13 mouse cellular contexts compared by ENCODE assay signal in the genomic region with DNA sequence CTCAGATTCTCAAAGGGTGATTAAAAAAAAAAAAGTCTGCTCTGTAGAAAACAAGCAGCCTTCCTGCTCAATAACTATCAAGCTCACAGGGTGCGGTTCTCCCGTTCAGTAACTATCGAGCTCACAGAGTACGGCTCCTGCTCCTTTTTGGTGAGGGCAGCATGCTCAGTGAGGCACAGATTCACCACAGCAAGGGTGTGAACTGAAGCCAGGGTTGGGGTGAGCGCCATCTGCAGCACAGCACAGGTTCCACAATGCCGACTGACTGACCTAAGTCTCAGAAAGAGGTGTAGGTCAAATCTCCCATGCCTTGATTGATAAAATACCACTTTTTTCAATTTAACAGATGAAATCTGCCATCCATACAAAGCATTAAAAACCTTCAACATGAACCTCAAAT.
DNase-seq lines count a peak whose midpoint lies in the region; ATAC-seq and TF ChIP-seq lines count a peak whose summit lies in the region.
"Had no signal": no experiment of that assay in that cellular context is flagged by ENCODE, and none has a peak within 500 bp of the region (broad histone marks: within the 10 kb centered on the region; RNA-seq: fewer than 3 reads in every experiment).

No protein-coding gene starts in this region.

- no peak overlapping the region for H3K4me3 ChIP-seq in heart, postnatal 0 days (ENCODE audit: low read depth, low read length)
- H3K4me3 ChIP-seq in heart, embryonic 12.5 days: no peak overlapping the region
- no peak overlapping the region for H3K4me3 ChIP-seq in midbrain, postnatal 0 days (ENCODE audit: low read depth, low read length)
- no peak overlapping the region for H3K4me3 ChIP-seq in midbrain, embryonic 16.5 days (ENCODE audit: low read depth, low read length)
- H3K4me3 ChIP-seq: liver, embryonic 15.5 days; neural tube, embryonic 13.5 days had no signal

- peak; percentile 32; the same call in 1 of the 2 replicates for TF ChIP-seq CTCF in heart, postnatal 0 days (IDR thresholded peaks at IDR 0.05; ENCODE audit: low read depth)
- TF ChIP-seq CTCF in midbrain, postnatal 0 days (IDR thresholded peaks at IDR 0.05): peak; percentile 39

- no peak overlapping the region for H3K27ac ChIP-seq in heart, postnatal 0 days (ENCODE audit: low read depth)
- H3K27ac ChIP-seq in heart, embryonic 12.5 days (ENCODE audit: poor library complexity, severe bottlenecking): no peak overlapping the region
- H3K27ac ChIP-seq in midbrain, postnatal 0 days (ENCODE audit: low read depth, low read length): no peak overlapping the region
- no peak overlapping the region for H3K27ac ChIP-seq in midbrain, embryonic 16.5 days (ENCODE audit: low read length)
- H3K27ac ChIP-seq: liver, embryonic 15.5 days; neural tube, embryonic 13.5 days had no signal

- no peak for TF ChIP-seq EP300 in heart, postnatal 0 days (IDR thresholded peaks at IDR 0.05; ENCODE audit: low read depth)

- DNase-seq in heart, postnatal 0 days (ENCODE audit: low spot score): no peak
- DNase-seq in midbrain, postnatal 0 days (ENCODE audit: low spot score): peak; percentile 32
- peak; percentile 62 for DNase-seq in ZHBTc4 (ENCODE audit: low read depth, low spot score)
- peak; percentile 92 to 93 for DNase-seq in cerebellum, postnatal 25 days
- DNase-seq in urinary bladder, adult 2 months (ENCODE audit: low spot score): no peak
- no peak for DNase-seq in adrenal gland, adult 8-10 months
- DNase-seq: kidney, adult 11 months; layer of hippocampus, postnatal 36 days; right cerebral cortex, postnatal 25 days had no signal

- H3K9me3 ChIP-seq in heart, postnatal 0 days (replicated peaks; ENCODE audit: control insufficient read depth, low read length): no peaks in the 10 kb centered on the region
- H3K9me3 ChIP-seq in heart, embryonic 12.5 days (replicated peaks): no peaks in the 10 kb centered on the region
- H3K9me3 ChIP-seq in midbrain, postnatal 0 days (ENCODE audit: low read length): no peaks in the 10 kb centered on the region
- H3K9me3 ChIP-seq in midbrain, embryonic 16.5 days (replicated peaks; ENCODE audit: control insufficient read depth, low read length, poor library complexity, severe bottlenecking): no peaks in the 10 kb centered on the region
- H3K9me3 ChIP-seq: liver, embryonic 15.5 days; neural tube, embryonic 13.5 days had no signal

- no peak overlapping the region for H3K9ac ChIP-seq in heart, postnatal 0 days (replicated peaks; ENCODE audit: low read depth, low read length)
- H3K9ac ChIP-seq in heart, embryonic 12.5 days: no peak overlapping the region
- H3K9ac ChIP-seq in midbrain, postnatal 0 days (replicated peaks; ENCODE audit: low read length, poor library complexity, severe bottlenecking): no peak overlapping the region
- no peak overlapping the region for H3K9ac ChIP-seq in midbrain, embryonic 16.5 days (ENCODE audit: low read depth, low read length)
- H3K9ac ChIP-seq: liver, embryonic 15.5 days; neural tube, embryonic 13.5 days had no signal

- no peaks in the 10 kb centered on the region for H3K27me3 ChIP-seq in heart, postnatal 0 days (ENCODE audit: control insufficient read depth, insufficient read depth, low read length)
- no peaks in the 10 kb centered on the region; the same call in 1 of the 2 replicates for H3K27me3 ChIP-seq in heart, embryonic 12.5 days (replicated peaks)
- H3K27me3 ChIP-seq in midbrain, postnatal 0 days (ENCODE audit: insufficient read depth, low read length): no peaks in the 10 kb centered on the region
- H3K27me3 ChIP-seq in midbrain, embryonic 16.5 days (ENCODE audit: control insufficient read depth, insufficient read depth, low read depth, low read length): no peaks in the 10 kb centered on the region
- H3K27me3 ChIP-seq: liver, embryonic 15.5 days; neural tube, embryonic 13.5 days had no signal

- 55% methylated on average over 6 of the region's 6 CpGs for WGBS in heart, postnatal 0 days
- 58% methylated on average over 6 of the region's 6 CpGs for WGBS in heart, embryonic 12.5 days
- WGBS in midbrain, postnatal 0 days: 67% methylated on average over 6 of the region's 6 CpGs
- 61% methylated on average over 6 of the region's 6 CpGs for WGBS in midbrain, embryonic 16.5 days

- 0 out of 2 replicates have a peak, but pooled peaks cover 11% of the 10 kb centered on the region for H3K36me3 ChIP-seq in heart, postnatal 0 days (replicated peaks; ENCODE audit: control insufficient read depth, insufficient read depth, low read length)
- H3K36me3 ChIP-seq in heart, embryonic 12.5 days: peaks cover 10% of the 10 kb centered on the region
- 0 out of 2 replicates have a peak, but pooled peaks cover under 1% of the 10 kb centered on the region for H3K36me3 ChIP-seq in midbrain, postnatal 0 days (ENCODE audit: insufficient read depth, low read length)
- no peaks in the 10 kb centered on the region for H3K36me3 ChIP-seq in midbrain, embryonic 16.5 days (ENCODE audit: control insufficient read depth, insufficient read depth, low read length)
- H3K36me3 ChIP-seq: liver, embryonic 15.5 days had no signal

- no peak for ATAC-seq in heart, postnatal 0 days (ENCODE audit: insufficient read depth, low read depth)
- ATAC-seq in heart, embryonic 12.5 days (ENCODE audit: insufficient number of reproducible peaks, low FRiP score): no peak
- no peak for ATAC-seq in midbrain, postnatal 0 days (ENCODE audit: low FRiP score)
- ATAC-seq in midbrain, embryonic 16.5 days: no peak

- H3K4me1 ChIP-seq in heart, postnatal 0 days (ENCODE audit: control insufficient read depth, insufficient read depth): peaks cover 4% of the 10 kb centered on the region; the same call in 1 of the 2 replicates
- H3K4me1 ChIP-seq in heart, embryonic 12.5 days (replicated peaks): peaks cover 34% of the 10 kb centered on the region
- H3K4me1 ChIP-seq in midbrain, postnatal 0 days (ENCODE audit: insufficient read depth, low read length): peaks cover 9% of the 10 kb centered on the region; the same call in 1 of the 2 replicates
- peaks cover 7% of the 10 kb centered on the region for H3K4me1 ChIP-seq in midbrain, embryonic 16.5 days (ENCODE audit: control insufficient read depth, insufficient read depth, low read length)
- H3K4me1 ChIP-seq: liver, embryonic 15.5 days had no signal

- no peak overlapping the region for H3K4me2 ChIP-seq in heart, postnatal 0 days (ENCODE audit: low read depth, low read length)
- H3K4me2 ChIP-seq in heart, embryonic 12.5 days: no peak overlapping the region
- no peak overlapping the region for H3K4me2 ChIP-seq in midbrain, postnatal 0 days (ENCODE audit: low read depth, low read length, poor library complexity, severe bottlenecking)
- no peak overlapping the region for H3K4me2 ChIP-seq in midbrain, embryonic 16.5 days (ENCODE audit: low read length)
- H3K4me2 ChIP-seq: liver, embryonic 15.5 days; neural tube, embryonic 13.5 days had no signal

Comparison
In these comparisons a context has a peak if more than half of its experiments do, and no peak if none do; other contexts are left out.
1. DNase-seq: peak in midbrain, postnatal 0 days (single experiment), ZHBTc4 (single experiment) and cerebellum, postnatal 25 days (2 of 2); none in heart, postnatal 0 days (single experiment), urinary bladder, adult 2 months (single experiment) and adrenal gland, adult 8-10 months (single experiment).